Mouse (Mus musculus): ENCODE data around the gene Gpsm1.
"Not testable (repeated sequence)": the region's sequence is repeated elsewhere in the genome, so short reads cannot be mapped to it uniquely, and the experiment has no call there.

Gpsm1 gene

GRCm38 (mm10) chr2:26380131-26380771 lies 64.9 kb downstream of the Gpsm1 start, which contains the start of gene Snapc4:
TSS of gene Snapc4 (minus strand) at chr2:26380653.
- DNase-seq (ENCODE audit: low spot score in 2 of 2) = peak; percentile 73 to 76

DNA sequence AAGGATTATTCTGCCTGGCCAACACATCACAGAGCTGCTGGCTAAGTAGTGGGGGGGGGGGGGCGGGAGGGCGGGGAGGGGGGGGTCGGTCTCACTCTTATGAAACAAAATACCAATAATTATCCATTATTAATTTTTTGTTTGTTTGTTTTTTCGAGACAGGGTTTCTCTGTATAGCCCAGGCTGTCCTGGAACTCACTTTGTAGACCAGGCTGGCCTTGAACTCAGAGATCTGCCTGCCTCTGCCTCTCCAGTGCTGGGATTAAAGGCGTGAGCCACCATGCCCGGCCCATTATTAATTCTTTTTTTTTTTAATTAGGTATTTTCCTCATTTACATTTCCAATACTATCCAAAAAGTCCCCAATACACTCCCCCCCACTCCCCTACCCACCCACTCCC lies 65.6 kb downstream of the Gpsm1 start:
- not testable (repeated sequence) for DNase-seq (ENCODE audit: low spot score in 2 of 2)

- DNase-seq (ENCODE audit: low spot score in 2 of 2) = no peak
Observed at GRCm38 (mm10) chr2:26387713-26388112, 72.4 kb downstream of the Gpsm1 start.

GRCm38 (mm10) chr2:26388682-26389153 lies 73.4 kb downstream of the Gpsm1 start:
- no peak for DNase-seq (ENCODE audit: low spot score in 2 of 2)

- DNase-seq (ENCODE audit: low spot score in 2 of 2) = peak; percentile 68 to 79
Observed at GRCm38 (mm10) chr2:26389154-26389690, 73.9 kb downstream of the Gpsm1 start, which contains the start of the genes Entr1 and Pmpca. TSS of gene Entr1 (minus strand) at chr2:26389316. TSS of gene Pmpca (plus strand) at chr2:26389339.

DNA sequence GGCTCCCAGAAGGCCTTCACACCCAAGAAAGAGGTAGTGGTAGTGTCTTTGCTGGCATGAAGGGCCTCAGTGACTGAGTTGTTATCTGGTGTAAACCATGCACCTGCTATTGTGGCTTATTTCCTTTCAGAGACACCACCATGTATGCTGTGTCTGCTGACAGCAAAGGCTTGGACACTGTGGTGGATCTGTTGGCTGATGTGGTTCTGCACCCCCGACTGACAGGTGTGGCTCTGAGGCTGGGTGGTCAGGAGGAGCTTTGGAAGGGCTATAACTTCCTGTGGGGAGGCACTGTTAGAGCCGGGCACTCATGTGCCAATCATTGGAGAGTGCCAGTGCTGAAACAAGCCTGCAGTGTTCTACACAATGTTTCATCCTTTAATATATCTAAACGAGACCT lies 75.6 kb downstream of the Gpsm1 start:
- no peak for DNase-seq (ENCODE audit: low spot score in 2 of 2)

GRCm38 (mm10) chr2:26391617-26392016 lies 76.3 kb downstream of the Gpsm1 start:
- DNase-seq (ENCODE audit: low spot score in 2 of 2) = no peak

Data from urinary bladder, adult 18-20 months (tissue).